Mouse (Mus musculus): ENCODE measurements around the gene Prr12.

- TF ChIP-seq CTCF (IDR thresholded peaks at IDR 0.05; ENCODE audit: low read depth, low read length) (no peak), GATA1 (IDR thresholded peaks at IDR 0.05; ENCODE audit: borderline replicate concordance, low read length) (no peak), TAL1 (conservative IDR thresholded peaks at IDR 0.05; ENCODE audit: low read depth, low read length) (no peak), POLR2AphosphoS5 (IDR thresholded peaks at IDR 0.05; ENCODE audit: insufficient replicate concordance, low read depth, low read length) (0 out of 2 replicates have a peak, but pooled peaks have one; percentile 37)
Measured at GRCm38 (mm10) chr7:44986879-44987718, 65.6 kb downstream of the Prr12 start.
